Mouse (Mus musculus) right cerebral cortex, postnatal 4 days (tissue): Measurements from ENCODE around the gene Cpt1c.

ENCODE experiments used
- DNase-seq: peaks from one replicate; pipeline ENCODE4 v3.0.0-alpha.2; 2022

The Cpt1c gene

DNA sequence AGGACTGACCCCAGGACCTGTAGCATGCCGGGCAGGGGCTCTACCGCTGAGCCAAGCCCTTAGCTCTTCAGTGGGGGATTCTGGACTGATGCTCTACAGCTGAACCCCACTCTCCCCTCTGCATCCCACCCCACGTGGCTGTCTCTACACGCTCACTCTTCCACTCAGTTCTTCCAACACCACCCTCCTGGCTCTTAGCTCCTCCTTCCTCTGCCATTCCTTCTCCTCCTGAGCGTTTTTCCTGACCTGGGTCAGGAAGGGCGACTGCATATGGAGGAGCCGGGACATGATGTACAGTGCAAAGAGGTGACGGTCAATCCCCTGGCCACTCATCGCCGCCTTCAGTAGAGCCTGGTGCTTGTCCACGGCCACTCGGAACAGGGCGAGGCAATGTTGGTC lies 14.1 kb downstream of the Cpt1c start:
- no peak for DNase-seq

DNA sequence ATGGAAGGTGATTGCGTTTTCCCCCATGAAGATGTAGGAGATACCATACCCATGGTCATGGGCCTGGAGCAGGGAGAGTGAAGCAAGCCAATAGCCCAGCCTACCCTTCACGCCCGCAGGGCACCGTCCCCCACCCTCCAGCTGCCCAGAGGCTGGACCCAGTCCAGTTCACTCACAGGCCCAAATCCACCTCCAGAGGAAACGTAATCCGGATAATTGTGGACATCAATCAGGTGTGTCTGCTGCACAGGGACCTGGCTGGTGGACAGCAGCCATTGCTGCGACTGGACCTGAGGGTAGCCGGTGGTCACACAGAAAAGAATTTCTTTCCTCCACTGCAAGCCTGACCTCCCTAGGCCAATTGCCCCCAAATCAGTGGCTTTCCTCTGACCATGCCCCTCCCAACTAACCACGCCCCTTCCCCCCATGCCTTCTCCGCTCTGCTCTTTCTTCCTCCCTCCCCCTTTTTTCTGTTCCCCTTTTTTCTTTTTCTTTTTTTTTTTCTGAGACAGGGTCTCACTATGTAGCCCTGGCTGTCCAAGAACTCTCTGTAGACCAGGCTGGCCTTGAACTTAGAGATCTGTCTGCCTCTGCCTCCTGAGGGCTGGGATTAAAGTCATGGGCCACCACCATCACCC lies 14.7 kb downstream of the Cpt1c start:
- DNase-seq = no peak

DNA sequence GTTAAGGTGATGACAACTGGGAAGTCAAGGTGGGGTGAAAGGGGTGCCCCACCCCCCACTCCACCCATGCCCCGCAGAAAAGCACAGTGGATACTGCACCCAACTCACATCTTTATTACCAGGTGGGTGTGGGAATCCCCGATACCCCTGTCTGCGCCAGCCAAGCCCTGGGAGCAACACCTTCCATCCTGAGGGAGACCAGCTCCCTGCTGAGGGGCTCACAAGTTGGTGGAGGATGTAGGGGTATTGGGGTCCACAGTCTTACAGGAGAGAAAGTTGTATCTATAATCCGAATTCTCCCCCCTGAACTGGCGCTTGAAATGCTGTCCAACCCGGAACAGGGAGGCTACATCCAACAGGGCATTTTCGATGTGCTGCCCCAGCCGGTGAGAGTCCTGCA lies 15.4 kb downstream of the Cpt1c start:
- no peak for DNase-seq

- DNase-seq = no peak
Observed at GRCm38 (mm10) chr7:44958208-44958607, 16.4 kb downstream of the Cpt1c start.

DNA sequence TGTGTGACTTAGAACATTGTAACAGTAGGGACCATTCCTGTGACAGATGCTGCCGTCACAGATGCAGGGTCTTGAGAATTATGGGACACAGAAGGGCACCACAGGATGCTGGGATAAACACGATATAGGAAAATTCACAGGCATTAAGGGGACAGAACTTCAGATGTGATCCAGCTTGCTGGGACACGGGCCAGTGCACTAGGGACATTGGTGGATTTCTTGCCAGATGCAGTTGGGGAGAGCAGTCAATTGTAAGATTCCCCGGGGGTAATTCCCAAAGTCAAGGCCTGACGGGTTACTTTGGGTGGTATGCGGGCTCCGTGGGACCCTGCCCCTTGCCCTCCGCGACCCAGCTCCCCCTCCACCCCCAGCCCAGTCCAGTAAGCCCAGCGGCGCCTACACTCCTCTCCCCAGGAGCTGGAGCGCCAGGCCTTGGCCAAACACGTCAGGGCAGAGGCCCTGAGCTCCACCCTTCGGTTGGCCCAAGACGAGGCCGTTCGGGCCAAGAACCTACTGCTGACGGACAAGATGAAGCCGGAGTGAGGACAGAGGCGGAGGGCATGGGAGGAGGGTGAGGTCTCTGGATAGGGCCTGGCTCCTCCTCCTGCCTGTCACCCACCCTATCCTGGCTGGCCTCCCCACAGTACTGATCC lies 17.3 kb downstream of the Cpt1c start:
- DNase-seq = no peak

- DNase-seq = no peak
Observed at GRCm38 (mm10) chr7:44956266-44956665, 18.4 kb downstream of the Cpt1c start.

GRCm38 (mm10) chr7:44955628-44956027 lies 19.0 kb downstream of the Cpt1c start:
- no peak for DNase-seq

- DNase-seq = no peak
Observed at GRCm38 (mm10) chr7:44954091-44954885, 20.4 kb downstream of the Cpt1c start.

DNA sequence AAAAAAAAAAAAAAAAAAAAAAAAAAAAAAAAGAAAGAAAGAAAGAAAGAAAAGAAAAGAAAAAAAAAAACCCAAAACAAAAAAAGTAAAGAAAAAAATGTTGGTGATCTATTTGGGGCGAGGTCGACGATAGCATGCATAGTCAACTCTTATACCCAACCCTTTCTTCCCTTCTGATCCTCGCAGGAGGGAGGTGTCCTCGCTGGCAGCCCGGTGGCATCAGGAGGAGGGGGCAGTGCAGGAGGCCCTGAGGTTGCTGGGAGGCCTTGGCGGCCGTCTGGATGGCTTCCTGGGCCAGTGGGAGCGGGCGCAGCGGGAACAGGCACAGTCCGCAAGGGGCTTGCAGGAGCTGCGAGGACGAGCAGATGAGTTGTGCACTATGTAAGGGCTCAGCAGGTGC lies 21.1 kb downstream of the Cpt1c start:
- no peak for DNase-seq

GRCm38 (mm10) chr7:44952611-44953306 lies 21.9 kb downstream of the Cpt1c start:
- peak; percentile 76 for DNase-seq

- no peak for DNase-seq
Observed at GRCm38 (mm10) chr7:44951960-44952359, 22.7 kb downstream of the Cpt1c start.

DNA sequence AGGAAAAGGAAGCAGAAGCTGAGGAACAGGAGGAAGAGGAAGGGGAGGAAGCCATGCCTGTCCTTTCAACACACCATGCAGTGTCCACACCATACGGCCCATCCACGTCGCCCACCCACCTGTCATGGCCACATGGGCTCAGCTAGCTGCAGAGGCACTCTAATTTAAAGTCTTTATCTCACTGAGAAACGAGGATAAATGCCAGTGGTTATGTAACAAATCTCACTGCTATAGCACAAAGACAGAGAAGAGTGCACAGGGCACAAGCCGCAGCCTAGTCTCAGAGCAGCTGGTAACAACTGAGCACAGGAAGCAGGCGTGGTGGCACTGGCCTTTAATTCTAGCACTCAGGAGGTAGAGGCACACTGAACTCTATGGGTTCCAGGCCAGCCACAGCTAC lies 24.7 kb downstream of the Cpt1c start:
- DNase-seq = no peak

DNA sequence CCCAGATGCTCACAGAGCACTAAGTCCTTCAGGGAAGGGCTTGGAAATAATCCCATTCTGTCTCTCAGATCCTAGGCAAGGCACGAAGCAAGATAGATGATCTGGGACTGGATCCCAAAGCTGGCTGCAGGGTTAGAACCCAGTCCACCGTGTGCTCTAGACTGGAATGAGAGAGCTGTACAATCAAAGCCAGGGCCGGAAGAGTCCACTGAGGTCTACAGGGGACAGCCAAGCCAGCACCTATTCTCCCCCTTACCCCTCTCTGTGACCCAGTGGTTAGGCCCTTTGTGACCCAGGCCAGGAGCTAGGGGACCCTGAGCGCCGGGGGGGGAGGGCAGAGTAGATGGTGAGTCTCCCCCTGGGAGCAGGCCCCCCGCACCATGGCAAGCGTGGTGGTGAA lies 31.7 kb downstream of the Cpt1c start, which contains the start of gene Tsks:
Gene Tsks (plus strand): TSS at position 301 of the 400 bp plus-strand sequence.
- no peak for DNase-seq

GRCm38 (mm10) chr7:44938680-44939079 lies 36.0 kb downstream of the Cpt1c start:
- no peak for DNase-seq

DNA sequence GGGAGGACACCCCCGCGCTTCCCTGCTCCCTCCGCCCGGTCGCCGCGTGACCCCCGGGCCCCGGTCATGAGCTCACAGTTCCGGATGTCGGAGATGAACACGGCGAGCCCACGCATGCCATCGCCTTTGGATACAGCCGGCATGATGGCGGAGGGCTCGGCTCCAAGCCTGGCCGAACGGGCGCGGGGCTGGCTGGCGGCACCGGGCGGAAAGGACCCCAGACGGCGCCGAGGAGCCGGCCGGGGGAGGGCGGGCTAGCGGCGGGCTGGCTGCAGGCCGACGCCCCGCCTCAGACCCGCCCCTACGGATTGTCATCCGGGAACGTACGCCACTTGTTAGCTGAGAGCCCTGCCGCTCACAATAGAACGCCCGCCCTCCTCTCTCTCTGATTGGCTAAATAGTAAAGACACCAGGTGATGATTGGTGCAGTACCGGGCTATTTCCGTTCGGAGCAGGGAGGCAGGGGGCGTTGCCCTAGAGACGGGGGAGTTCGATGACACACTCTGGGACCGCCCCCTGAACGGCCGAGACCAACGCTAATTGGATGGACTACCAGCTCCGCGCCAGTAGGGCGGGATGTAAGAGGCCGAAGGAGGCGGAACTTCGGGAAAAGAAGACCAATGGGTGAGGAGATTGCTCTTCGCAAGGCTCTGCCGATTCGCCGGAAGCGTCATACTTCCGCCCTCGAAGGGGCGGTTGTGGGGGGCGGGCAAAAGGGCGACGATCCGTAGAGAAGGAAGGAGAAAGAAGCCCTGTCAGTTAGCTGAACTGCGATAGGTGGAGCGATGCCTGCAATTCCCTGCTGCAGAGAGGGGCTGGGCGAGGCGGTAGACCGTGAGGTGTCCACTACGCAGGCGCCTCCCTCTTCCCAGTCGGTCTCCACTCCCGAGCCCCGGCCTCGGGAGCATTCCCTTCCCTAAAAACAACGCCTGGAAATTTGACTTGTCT lies 45.2 kb downstream of the Cpt1c start, which contains the start of gene Ap2a1:
Gene Ap2a1 (minus strand): TSS at position 293 of the 948 bp plus-strand sequence.
- peak; percentile 95 for DNase-seq

- DNase-seq = no peak
Observed at GRCm38 (mm10) chr7:44928570-44928969, 46.1 kb downstream of the Cpt1c start.

GRCm38 (mm10) chr7:44925468-44925867 lies 49.2 kb downstream of the Cpt1c start:
- DNase-seq = no peak

DNA sequence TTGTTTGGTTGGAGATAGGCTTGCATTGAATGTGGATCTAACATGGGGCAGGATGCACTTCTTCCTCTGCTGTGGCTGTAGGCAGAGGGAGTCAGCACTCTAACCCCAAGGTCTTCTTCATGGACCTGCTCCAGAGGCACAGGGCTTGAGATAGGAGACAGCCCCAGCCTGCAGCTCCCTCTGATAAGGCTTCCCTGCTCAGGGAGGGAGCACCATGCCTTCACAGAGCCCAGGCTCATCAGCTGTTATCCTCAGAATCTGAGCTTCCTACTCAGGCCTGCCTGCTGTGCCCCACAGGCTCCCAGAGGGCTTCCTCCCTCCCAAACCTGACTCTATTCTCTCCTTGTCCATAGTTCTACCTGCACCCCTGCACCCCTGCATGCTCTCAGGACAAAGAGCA lies 52.1 kb downstream of the Cpt1c start:
- no peak for DNase-seq

DNA sequence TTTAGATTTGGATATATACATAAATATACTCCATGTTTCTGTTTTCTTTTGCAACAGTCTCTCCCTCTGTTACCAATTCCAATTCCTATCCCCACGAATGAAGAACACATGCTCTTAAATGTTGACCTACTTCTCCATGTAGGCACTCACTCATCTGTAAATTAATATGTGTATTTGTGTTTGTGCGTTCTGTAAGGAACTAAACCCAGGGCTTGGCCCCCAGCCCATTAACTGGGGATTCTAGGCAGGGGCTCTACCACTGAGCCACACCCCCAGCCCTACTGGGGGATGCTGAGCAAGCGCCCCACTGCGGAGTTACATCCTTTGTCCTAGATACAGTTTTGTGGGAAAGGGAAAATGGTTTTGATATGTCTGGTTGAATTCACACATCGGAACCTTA lies 55.5 kb downstream of the Cpt1c start:
- no peak for DNase-seq

GRCm38 (mm10) chr7:44918219-44918618 lies 56.4 kb downstream of the Cpt1c start:
- no peak for DNase-seq

DNA sequence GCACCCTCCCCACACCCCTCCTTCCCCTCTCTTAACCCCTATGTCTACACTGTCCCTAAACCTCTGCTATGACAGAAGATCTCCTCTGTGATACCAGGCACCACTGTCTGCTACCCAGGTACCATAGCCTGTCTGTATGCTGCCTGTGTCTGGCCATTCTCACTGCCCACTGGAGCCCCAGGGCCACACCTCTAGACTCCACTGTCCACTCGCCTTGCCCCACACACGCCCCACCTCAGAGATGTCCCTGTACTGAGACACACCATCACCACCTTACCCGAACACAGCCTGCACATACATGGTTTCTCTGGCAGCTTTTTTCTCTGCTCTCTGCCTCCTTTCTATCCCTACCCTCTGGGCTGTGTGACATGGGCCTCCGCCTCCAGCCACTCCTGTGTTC lies 57.8 kb downstream of the Cpt1c start:
- DNase-seq = no peak

DNA sequence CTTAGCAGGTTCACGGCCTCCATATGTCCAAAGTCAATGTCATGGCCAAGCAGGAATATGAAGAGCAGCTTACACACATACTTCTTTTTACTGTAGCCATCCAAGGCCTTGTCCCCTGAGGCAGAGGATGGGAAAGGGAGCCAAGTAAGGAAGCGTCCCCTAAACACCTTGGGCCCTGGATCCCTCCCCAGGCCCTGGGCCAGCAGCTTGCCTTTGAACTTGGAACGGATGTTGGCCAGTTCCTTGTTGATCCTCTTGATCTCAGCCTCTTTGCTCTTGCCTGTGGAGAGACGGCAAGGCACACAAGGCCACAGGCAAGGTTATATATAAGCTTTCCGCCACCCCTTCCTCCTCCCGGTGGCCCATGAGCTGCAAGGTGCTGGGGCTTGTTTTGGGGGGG lies 58.5 kb downstream of the Cpt1c start:
- no peak for DNase-seq
